Mouse (Mus musculus) heart, embryonic 14.5 days (tissue): ENCODE results near the gene Ssu2. TPM values are rescaled to one million over a fixed set of nuclear protein-coding genes. Genes with fewer than 3 reads are reported as not detected.

Experiments
- ATAC-seq: fragments of 200-750 bp; cut with Nextera tagmentation; 2 replicates; pipeline ENCODE4 v1.8.0; 2017; ENCODE audit warnings: low read depth, moderate TSS enrichment; ENCODE audit not compliant: insufficient number of reproducible peaks, insufficient read depth, low FRiP score
- H3K27ac ChIP-seq, 2 experiments: fragments of 200-500 bp in 1 of 2; fragments of 300-500 bp in 1 of 2; sonication (generic) in 1 of 2; replicated peaks in 1 of 2; 2 replicates each; pipeline ENCODE4 v1.5.1; 2012 to 2014; ENCODE audit warnings: low read depth in 2 of 2, low read length in 2 of 2, control low read depth in 1 of 2, mild to moderate bottlenecking in 1 of 2, mixed read lengths in 1 of 2; ENCODE audit not compliant: control insufficient read depth in 1 of 2, insufficient read depth in 1 of 2
- H3K27me3 ChIP-seq: fragments of 300-500 bp; sonication (generic); 2 replicates; pipeline ENCODE4 v1.6.1; 2014; ENCODE audit warnings: mild to moderate bottlenecking, low read length, control low read depth; ENCODE audit not compliant: control insufficient read depth, insufficient read depth
- H3K36me3 ChIP-seq: fragments of 300-500 bp; sonication (generic); 2 replicates; pipeline ENCODE4 v1.6.1; 2014; ENCODE audit warnings: mild to moderate bottlenecking, control low read depth, low read length, mixed read lengths; ENCODE audit not compliant: control insufficient read depth, insufficient read depth
- H3K4me1 ChIP-seq, 2 experiments: fragments of 200-500 bp in 1 of 2; fragments of 300-500 bp in 1 of 2; sonication (generic) in 1 of 2; 2 replicates each; pipeline ENCODE4 v1.6.1; 2012 to 2014; ENCODE audit warnings: low read length in 2 of 2, control low read depth in 1 of 2, mixed read lengths in 1 of 2; ENCODE audit not compliant: control insufficient read depth in 2 of 2, insufficient read depth in 2 of 2
- H3K4me2 ChIP-seq: fragments of 300-500 bp; sonication (generic); 2 replicates; pipeline ENCODE4 v1.6.1; 2014; ENCODE audit warnings: mild to moderate bottlenecking, low read length
- H3K4me3 ChIP-seq, 2 experiments: fragments of 200-500 bp in 1 of 2; fragments of 300-500 bp in 1 of 2; sonication (generic) in 1 of 2; 2 replicates each; pipeline ENCODE4 v1.5.1; 2012 to 2014; ENCODE audit warnings: low read length in 2 of 2, mild to moderate bottlenecking in 2 of 2, control low read depth in 1 of 2, low read depth in 1 of 2, moderate library complexity in 1 of 2; ENCODE audit not compliant: control insufficient read depth in 1 of 2, insufficient read depth in 1 of 2
- H3K9ac ChIP-seq: fragments of 300-500 bp; sonication (generic); 2 replicates; pipeline ENCODE4 v1.6.1; 2014; ENCODE audit warnings: mild to moderate bottlenecking, low read length
- H3K9me3 ChIP-seq: fragments of 300-500 bp; sonication (generic); 2 replicates; pipeline ENCODE4 v1.6.1; 2016; ENCODE audit warnings: low read length, control low read depth; ENCODE audit not compliant: control insufficient read depth
- WGBS: fragments of 180-500 bp; shearing (Covaris S2); extraction: QIAGEN DNeasy Blood & Tissue Kit; methylation state at CpG from one replicate; pipeline ENCODE4 v1.1.7; 2014; 5-methylcytosine and 5-hydroxymethylcytosine counted together
- polyA plus RNA-seq: library from polyadenylated mRNA; unstranded; fragments of >200 nt; fragmentation: Nextera tagmentation; extraction: Ambion mirVana; gene quantifications from 2 replicates; pipeline ENCODE4 v1.2.1, GENCODE M21; 2014

Ssu2 gene
- polyA plus RNA-seq, 1 experiment from 2014 or later: 2.8 TPM

- Histone ChIP-seq H3K4me3 (no peak overlapping the region), H3K27me3 (no peaks in the 10 kb centered on the region), H3K36me3 (no peaks in the 10 kb centered on the region), H3K9me3 (no peaks in the 10 kb centered on the region), H3K4me1 (peaks cover 22 to 31% of the 10 kb centered on the region in 2 experiments), H3K4me2 (no peak overlapping the region), H3K9ac (no peak overlapping the region), H3K27ac (no peak overlapping the region)
- no peak for ATAC-seq
- 46% methylated on average over 3 of the region's 3 CpGs for WGBS
Observed at GRCm38 (mm10) chr6:112397351-112397750, 9.5 kb upstream of the Ssu2 start.

GRCm38 (mm10) chr6:112396352-112396751 lies 8.5 kb upstream of the Ssu2 start:
- Histone ChIP-seq H3K4me3 (no peak overlapping the region), H3K9me3 (no peaks in the 10 kb centered on the region), H3K4me1 (peaks cover 16 to 24% of the 10 kb centered on the region in 2 experiments), H3K27me3 (no peaks in the 10 kb centered on the region), H3K9ac (no peak overlapping the region), H3K27ac (no peak overlapping the region), H3K36me3 (no peaks in the 10 kb centered on the region), H3K4me2 (no peak overlapping the region)
- 92% methylated on average over 3 of the region's 3 CpGs for WGBS
- no peak for ATAC-seq

- no peak overlapping the region for H3K27ac ChIP-seq
- no peak overlapping the region for H3K9ac ChIP-seq
- no peak overlapping the region for H3K4me3 ChIP-seq
- H3K9me3 ChIP-seq: no peaks in the 10 kb centered on the region
- no peak for ATAC-seq
- H3K36me3 ChIP-seq: no peaks in the 10 kb centered on the region
- 71% methylated on average over 3 of the region's 3 CpGs for WGBS
- no peak overlapping the region for H3K4me2 ChIP-seq
- H3K4me1 ChIP-seq: peaks cover 2 to 3% of the 10 kb centered on the region in 2 experiments; a peak in 1 of 4 replicates
- no peaks in the 10 kb centered on the region for H3K27me3 ChIP-seq
Observed at GRCm38 (mm10) chr6:112388385-112388784, 562 bp upstream of the Ssu2 start.

DNA sequence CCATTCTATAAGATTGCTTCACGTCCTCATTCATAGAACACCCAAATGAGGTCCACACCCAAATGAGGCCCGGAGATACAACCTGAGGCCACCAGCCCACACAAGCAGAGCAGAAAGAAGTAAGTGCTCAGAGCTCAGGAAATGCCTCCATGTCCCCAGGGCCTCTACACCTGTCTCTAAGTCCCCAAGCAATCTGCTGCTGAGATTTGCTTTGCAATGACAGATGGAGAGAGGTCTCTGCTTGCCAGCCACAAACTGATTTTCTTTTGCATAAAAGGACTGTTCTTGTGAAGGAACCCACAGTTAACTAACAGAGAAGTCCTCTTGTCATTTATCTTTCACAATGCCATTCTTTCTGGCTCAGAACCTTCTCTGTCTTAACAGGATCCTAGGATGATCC lies 1.6 kb downstream of the Ssu2 start:
- WGBS: 68% methylated on average over 2 of the region's 2 CpGs
- Histone ChIP-seq H3K9ac (no peak overlapping the region), H3K27me3 (no peaks in the 10 kb centered on the region), H3K9me3 (no peaks in the 10 kb centered on the region), H3K36me3 (no peaks in the 10 kb centered on the region), H3K27ac (no peak overlapping the region), H3K4me1 (peaks cover 3 to 8% of the 10 kb centered on the region in 2 experiments; a peak in 2 of 4 replicates), H3K4me2 (no peak overlapping the region), H3K4me3 (no peak overlapping the region)
- ATAC-seq: no peak

GRCm38 (mm10) chr6:112382990-112383685 lies 4.7 kb downstream of the Ssu2 start:
- no peak overlapping the region for H3K4me3 ChIP-seq
- no peak overlapping the region for H3K27ac ChIP-seq
- ATAC-seq: no peak
- H3K36me3 ChIP-seq: no peaks in the 10 kb centered on the region
- no peaks in the 10 kb centered on the region for H3K27me3 ChIP-seq
- 67% methylated on average over 8 of the region's 8 CpGs for whole genome bisulfite sequencing
- H3K9ac ChIP-seq: no peak overlapping the region
- H3K9me3 ChIP-seq: no peaks in the 10 kb centered on the region
- peaks cover 3 to 8% of the 10 kb centered on the region in 2 experiments; a peak in 2 of 4 replicates for H3K4me1 ChIP-seq
- H3K4me2 ChIP-seq: no peak overlapping the region

DNA sequence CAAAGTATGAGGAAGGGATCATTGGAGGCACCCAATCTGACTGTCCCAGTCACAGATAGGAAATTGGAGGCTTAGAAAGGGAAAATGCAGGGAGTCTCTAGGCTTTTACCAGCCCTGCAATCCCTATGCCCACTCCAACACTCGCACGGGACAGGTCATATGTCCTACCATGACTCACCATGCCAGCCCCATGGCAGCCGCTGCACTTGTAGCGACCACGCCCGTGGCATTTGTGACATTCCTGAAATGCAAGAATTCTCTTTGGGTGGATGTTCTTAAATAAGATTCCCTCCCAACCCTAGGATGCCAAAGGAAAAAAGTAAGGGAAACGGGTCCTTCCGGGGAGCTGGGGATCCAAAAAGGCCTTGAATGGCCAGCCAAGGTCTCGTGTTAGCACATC lies 8.8 kb downstream of the Ssu2 start:
- Histone ChIP-seq H3K9me3 (no peaks in the 10 kb centered on the region), H3K27ac (no peak overlapping the region), H3K9ac (no peak overlapping the region), H3K4me3 (no peak overlapping the region), H3K36me3 (no peaks in the 10 kb centered on the region), H3K4me2 (no peak overlapping the region), H3K4me1 (peaks cover 3 to 8% of the 10 kb centered on the region in 2 experiments; a peak in 2 of 4 replicates), H3K27me3 (no peaks in the 10 kb centered on the region)
- WGBS: 81% methylated on average over 9 of the region's 9 CpGs
- ATAC-seq: no peak

- WGBS: 67% methylated on average over 10 of the region's 13 CpGs
- no peak overlapping the region for H3K9ac ChIP-seq
- no peak overlapping the region for H3K4me3 ChIP-seq
- H3K36me3 ChIP-seq: no peaks in the 10 kb centered on the region
- no peak overlapping the region for H3K4me2 ChIP-seq
- no peaks in the 10 kb centered on the region for H3K27me3 ChIP-seq
- ATAC-seq: no peak
- no peak overlapping the region for H3K27ac ChIP-seq
- H3K9me3 ChIP-seq: no peaks in the 10 kb centered on the region
- H3K4me1 ChIP-seq: no peaks in the 10 kb centered on the region
Observed at GRCm38 (mm10) chr6:112375661-112376392, 12.0 kb downstream of the Ssu2 start.
